Mouse (Mus musculus) heart, embryonic 14.5 days (tissue): ENCODE measurements around the gene Arhgap9. TPM values are rescaled to one million over a fixed set of nuclear protein-coding genes. Genes with fewer than 3 reads are reported as not detected.

Experiments used
- ATAC-seq: fragments of 200-750 bp; cut with Nextera tagmentation; 2 replicates; pipeline ENCODE4 v1.8.0; 2017; ENCODE audit warnings: low read depth, moderate TSS enrichment; ENCODE audit not compliant: insufficient number of reproducible peaks, insufficient read depth, low FRiP score
- H3K27ac ChIP-seq, 2 experiments: fragments of 200-500 bp in 1 of 2; fragments of 300-500 bp in 1 of 2; sonication (generic) in 1 of 2; replicated peaks in 1 of 2; 2 replicates each; pipeline ENCODE4 v1.5.1; 2012 to 2014; ENCODE audit warnings: low read depth in 2 of 2, low read length in 2 of 2, control low read depth in 1 of 2, mild to moderate bottlenecking in 1 of 2, mixed read lengths in 1 of 2; ENCODE audit not compliant: control insufficient read depth in 1 of 2, insufficient read depth in 1 of 2
- H3K27me3 ChIP-seq: fragments of 300-500 bp; sonication (generic); 2 replicates; pipeline ENCODE4 v1.6.1; 2014; ENCODE audit warnings: mild to moderate bottlenecking, low read length, control low read depth; ENCODE audit not compliant: control insufficient read depth, insufficient read depth
- H3K36me3 ChIP-seq: fragments of 300-500 bp; sonication (generic); 2 replicates; pipeline ENCODE4 v1.6.1; 2014; ENCODE audit warnings: mild to moderate bottlenecking, control low read depth, low read length, mixed read lengths; ENCODE audit not compliant: control insufficient read depth, insufficient read depth
- H3K4me1 ChIP-seq, 2 experiments: fragments of 200-500 bp in 1 of 2; fragments of 300-500 bp in 1 of 2; sonication (generic) in 1 of 2; 2 replicates each; pipeline ENCODE4 v1.6.1; 2012 to 2014; ENCODE audit warnings: low read length in 2 of 2, control low read depth in 1 of 2, mixed read lengths in 1 of 2; ENCODE audit not compliant: control insufficient read depth in 2 of 2, insufficient read depth in 2 of 2
- H3K4me2 ChIP-seq: fragments of 300-500 bp; sonication (generic); 2 replicates; pipeline ENCODE4 v1.6.1; 2014; ENCODE audit warnings: mild to moderate bottlenecking, low read length
- H3K4me3 ChIP-seq, 2 experiments: fragments of 200-500 bp in 1 of 2; fragments of 300-500 bp in 1 of 2; sonication (generic) in 1 of 2; 2 replicates each; pipeline ENCODE4 v1.5.1; 2012 to 2014; ENCODE audit warnings: low read length in 2 of 2, mild to moderate bottlenecking in 2 of 2, control low read depth in 1 of 2, low read depth in 1 of 2, moderate library complexity in 1 of 2; ENCODE audit not compliant: control insufficient read depth in 1 of 2, insufficient read depth in 1 of 2
- H3K9ac ChIP-seq: fragments of 300-500 bp; sonication (generic); 2 replicates; pipeline ENCODE4 v1.6.1; 2014; ENCODE audit warnings: mild to moderate bottlenecking, low read length
- H3K9me3 ChIP-seq: fragments of 300-500 bp; sonication (generic); 2 replicates; pipeline ENCODE4 v1.6.1; 2016; ENCODE audit warnings: low read length, control low read depth; ENCODE audit not compliant: control insufficient read depth
- WGBS: fragments of 180-500 bp; shearing (Covaris S2); extraction: QIAGEN DNeasy Blood & Tissue Kit; methylation state at CpG from one replicate; pipeline ENCODE4 v1.1.7; 2014; 5-methylcytosine and 5-hydroxymethylcytosine counted together
- polyA plus RNA-seq: library from polyadenylated mRNA; unstranded; fragments of >200 nt; fragmentation: Nextera tagmentation; extraction: Ambion mirVana; gene quantifications from 2 replicates; pipeline ENCODE4 v1.2.1, GENCODE M21; 2014

The Arhgap9 gene
- polyA plus RNA-seq, 1 experiment from 2014 or later = 1.3 TPM

GRCm38 (mm10) chr10:127288800-127289572, 32.8 kb upstream of the Arhgap9 start, which contains the start of gene Mbd6:
Gene Mbd6, minus strand, starts transcription at chr10:127289018.
- H3K9ac ChIP-seq = peak within 1 kb of the TSS; percentile 80
- H3K27ac ChIP-seq = peak within 1 kb of the TSS; percentile 97 to 99
- peaks cover 20 to 53% of the 10 kb centered on the region in 2 experiments for H3K4me1 ChIP-seq
- H3K4me3 ChIP-seq = peak within 1 kb of the TSS; percentile 69 to 83
- H3K4me2 ChIP-seq = peak within 1 kb of the TSS; percentile 98
- ATAC-seq = peak; percentile 28
- 0% methylated on average over 33 of the region's 65 CpGs for WGBS
- peaks cover 46% of the 10 kb centered on the region for H3K36me3 ChIP-seq
- no peaks in the 10 kb centered on the region for H3K27me3 ChIP-seq
- H3K9me3 ChIP-seq = no peaks in the 10 kb centered on the region

- WGBS = 2% methylated on average over 15 of the region's 15 CpGs
- peak; percentile 16 for ATAC-seq
Observed at GRCm38 (mm10) chr10:127289573-127290191, 32.1 kb upstream of the Arhgap9 start.

GRCm38 (mm10) chr10:127290307-127290929, 31.3 kb upstream of the Arhgap9 start:
- 1% methylated on average over 38 of the region's 47 CpGs for WGBS
- no peaks in the 10 kb centered on the region for H3K27me3 ChIP-seq
- peak overlapping the region; percentile 83 to 86 for H3K4me3 ChIP-seq
- H3K27ac ChIP-seq = peak overlapping the region; percentile 97 to 99
- ATAC-seq = peak; percentile 89
- H3K9ac ChIP-seq = peak overlapping the region; percentile 91
- no peaks in the 10 kb centered on the region for H3K9me3 ChIP-seq
- H3K4me1 ChIP-seq = peaks cover 20 to 55% of the 10 kb centered on the region in 2 experiments
- peaks cover 46% of the 10 kb centered on the region for H3K36me3 ChIP-seq
- peak overlapping the region; percentile 98 for H3K4me2 ChIP-seq

More at GRCm38 (mm10) chr10:127289573-127290191, 32.1 kb upstream of the Arhgap9 start:
- Histone ChIP-seq H3K4me2 (peak overlapping the region; percentile 98), H3K36me3 (peaks cover 46% of the 10 kb centered on the region), H3K4me3 (peak overlapping the region; percentile 69 to 83), H3K4me1 (peaks cover 20 to 55% of the 10 kb centered on the region in 2 experiments), H3K27me3 (no peaks in the 10 kb centered on the region), H3K27ac (peak overlapping the region; percentile 97 to 99), H3K9me3 (no peaks in the 10 kb centered on the region), H3K9ac (peak overlapping the region; percentile 80)

GRCm38 (mm10) chr10:127290930-127291880, 30.6 kb upstream of the Arhgap9 start:
- peak; percentile 8; the same call in 1 of the 2 replicates for ATAC-seq
- Histone ChIP-seq H3K27ac (peak overlapping the region; percentile 89 to 99), H3K4me3 (peak overlapping the region; percentile 83 to 86), H3K4me1 (peaks cover 21 to 52% of the 10 kb centered on the region in 2 experiments), H3K9ac (peak overlapping the region; percentile 91), H3K27me3 (no peaks in the 10 kb centered on the region), H3K4me2 (peak overlapping the region; percentile 98), H3K36me3 (peaks cover 46% of the 10 kb centered on the region), H3K9me3 (no peaks in the 10 kb centered on the region)
- WGBS = 1% methylated on average over 19 of the region's 19 CpGs

- Histone ChIP-seq H3K36me3 (peaks cover 46% of the 10 kb centered on the region), H3K27ac (peak overlapping the region; percentile 30 to 99; a peak in 3 of 4 replicates), H3K9me3 (no peaks in the 10 kb centered on the region), H3K4me1 (peaks cover 23 to 51% of the 10 kb centered on the region in 2 experiments), H3K4me3 (peak overlapping the region; percentile 83 to 86), H3K27me3 (no peaks in the 10 kb centered on the region), H3K4me2 (peak overlapping the region; percentile 98), H3K9ac (peak overlapping the region; percentile 91)
- ATAC-seq = no peak
- 6% methylated on average over 5 of the region's 5 CpGs for WGBS
Observed at GRCm38 (mm10) chr10:127291881-127292638, 29.7 kb upstream of the Arhgap9 start.

- Histone ChIP-seq H3K9me3 (no peaks in the 10 kb centered on the region), H3K27ac (peak overlapping the region; percentile 46 to 99), H3K4me3 (peak overlapping the region; percentile 3 to 83; a peak in 2 of 4 replicates), H3K4me1 (peaks cover 20 to 48% of the 10 kb centered on the region in 2 experiments), H3K4me2 (peak overlapping the region; percentile 98), H3K27me3 (no peaks in the 10 kb centered on the region), H3K9ac (peak overlapping the region; percentile 91), H3K36me3 (peaks cover 51% of the 10 kb centered on the region)
- no peak for ATAC-seq
- 40% methylated on average over 6 of the region's 6 CpGs for WGBS
Observed at GRCm38 (mm10) chr10:127292987-127293538, 28.7 kb upstream of the Arhgap9 start.
